Mouse (Mus musculus) limb, embryonic 11.5 days (tissue): ENCODE results near the gene Gm3448. TPM values are rescaled to one million over a fixed set of nuclear protein-coding genes. Genes with fewer than 3 reads are reported as not detected.
"Not testable (repeated sequence)": the region's sequence is repeated elsewhere in the genome, so short reads cannot be mapped to it uniquely, and the experiment has no call there.

Experiments used
- ATAC-seq: fragments of 200-750 bp; cut with Nextera tagmentation; 2 replicates; pipeline ENCODE4 v1.8.0; 2017; ENCODE audit warnings: low read depth; ENCODE audit not compliant: insufficient number of reproducible peaks, low FRiP score, low TSS enrichment
- DNase-seq: peaks from one replicate; pipeline ENCODE4 v3.0.0-alpha.2; 2015; ENCODE audit warnings: low spot score
- H3K27ac ChIP-seq: fragments of 300-500 bp; sonication (generic); replicated peaks from 2 replicates; pipeline ENCODE4 v1.5.1; 2014; ENCODE audit warnings: low read depth, mild to moderate bottlenecking, low read length
- H3K27me3 ChIP-seq: fragments of 300-500 bp; sonication (generic); 2 replicates; pipeline ENCODE4 v1.6.1; 2014; ENCODE audit warnings: mild to moderate bottlenecking, low read length, mixed read lengths; ENCODE audit not compliant: control insufficient read depth, insufficient read depth
- H3K36me3 ChIP-seq: fragments of 300-500 bp; sonication (generic); 2 replicates; pipeline ENCODE4 v1.6.1; 2014; ENCODE audit warnings: mild to moderate bottlenecking, low read length, moderate library complexity, mixed read lengths; ENCODE audit not compliant: control insufficient read depth, insufficient read depth
- H3K4me1 ChIP-seq: fragments of 300-500 bp; sonication (generic); 2 replicates; pipeline ENCODE4 v1.6.1; 2014; ENCODE audit warnings: low read length, mixed read lengths; ENCODE audit not compliant: control insufficient read depth, insufficient read depth
- H3K4me2 ChIP-seq: fragments of 300-500 bp; sonication (generic); 2 replicates; pipeline ENCODE4 v1.6.1; 2014; ENCODE audit warnings: low read depth, mild to moderate bottlenecking, moderate library complexity; ENCODE audit not compliant: severe bottlenecking
- H3K4me3 ChIP-seq: fragments of 300-500 bp; sonication (generic); 2 replicates; pipeline ENCODE4 v1.5.1; 2014; ENCODE audit warnings: low read depth, low read length
- H3K9ac ChIP-seq: fragments of 300-500 bp; sonication (generic); 2 replicates; pipeline ENCODE4 v1.6.1; 2014; ENCODE audit warnings: mild to moderate bottlenecking, low read length
- H3K9me3 ChIP-seq: fragments of 300-500 bp; sonication (generic); 2 replicates; pipeline ENCODE4 v1.6.1; 2016; ENCODE audit warnings: low read length; ENCODE audit not compliant: control insufficient read depth
- WGBS: fragments of 180-500 bp; shearing (Covaris S2); extraction: QIAGEN DNeasy Blood & Tissue Kit; methylation state at CpG from one replicate; pipeline ENCODE4 v1.1.7; 2014; 5-methylcytosine and 5-hydroxymethylcytosine counted together
- polyA plus RNA-seq: library from polyadenylated mRNA; unstranded; fragments of >200 nt; fragmentation: Nextera tagmentation; extraction: Ambion mirVana; gene quantifications from 2 replicates; pipeline ENCODE4 v1.2.1, GENCODE M21; 2014

Gene Gm3448
- polyA plus RNA-seq = 2.5 and 3.2 TPM in 2 replicates

DNA sequence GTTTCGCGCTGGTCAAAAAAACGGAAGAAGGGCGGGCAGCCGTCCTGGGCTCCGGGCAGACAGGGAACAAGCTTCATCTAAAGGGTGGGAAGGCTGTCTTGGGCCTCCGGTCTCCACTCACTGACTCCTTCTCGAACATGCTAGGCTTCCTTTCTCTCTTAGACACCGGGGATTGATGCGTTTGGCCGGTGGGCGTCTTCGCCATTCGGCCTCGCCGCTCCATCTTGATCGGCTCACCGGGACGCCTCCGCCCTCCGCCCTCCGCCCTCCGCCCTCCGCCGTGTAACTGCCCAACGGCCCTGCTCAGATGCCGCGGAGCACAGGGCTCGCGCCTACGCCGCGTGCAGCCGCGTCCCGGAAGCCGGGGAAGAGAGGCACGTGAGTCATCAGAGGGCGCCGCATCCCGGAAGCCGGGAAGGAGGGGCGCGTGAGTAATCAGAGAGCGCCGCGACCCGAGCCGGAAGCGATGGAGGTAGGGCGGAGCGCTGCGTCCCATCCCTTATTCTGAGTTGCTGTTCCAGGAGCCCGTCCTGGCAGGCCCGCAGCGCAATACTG is at the start of gene Gm3448, which contains the start of the genes Ermard and Tcte3:
TSS of gene Gm3448 (minus strand) at position 363 of the 555 bp plus-strand sequence.
TSS of gene Ermard (plus strand) at position 34 of the 555 bp plus-strand sequence.
TSS of gene Tcte3 (minus strand) at position 314 of the 555 bp plus-strand sequence.
- H3K27ac ChIP-seq, H3K4me2 ChIP-seq, H3K27me3 ChIP-seq, H3K4me1 ChIP-seq, DNase-seq, H3K9me3 ChIP-seq, H3K36me3 ChIP-seq, H3K9ac ChIP-seq, H3K4me3 ChIP-seq: not testable (repeated sequence)
- peak; percentile 95 for ATAC-seq
- WGBS = 0% methylated on average over 2 of the region's 56 CpGs

DNA sequence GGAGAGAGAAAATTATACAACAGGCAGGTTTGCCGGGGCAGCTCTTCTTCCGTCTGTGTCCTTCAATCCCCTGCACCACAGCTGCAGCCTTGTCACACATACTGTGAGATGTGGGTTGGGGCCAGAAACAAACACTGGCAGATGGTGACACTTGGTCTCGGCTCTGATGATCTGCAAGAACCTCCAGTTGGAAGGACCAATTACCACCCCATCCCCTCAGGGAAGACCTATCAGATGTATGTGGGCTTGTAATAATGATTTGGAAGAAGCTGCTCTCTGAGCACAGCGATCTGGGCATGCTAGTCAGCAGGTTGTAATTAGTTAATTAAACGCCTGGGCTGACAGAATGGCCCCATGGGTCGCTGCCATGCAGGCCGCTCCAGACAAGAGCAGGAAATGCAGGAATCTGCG is 47.3 kb upstream of the Gm3448 start:
- no peak overlapping the region for H3K27ac ChIP-seq
- peak; percentile 32 for DNase-seq
- no peak overlapping the region for H3K4me2 ChIP-seq
- H3K9me3 ChIP-seq = no peaks in the 10 kb centered on the region
- no peak for ATAC-seq
- no peak overlapping the region for H3K4me3 ChIP-seq
- H3K4me1 ChIP-seq = peaks cover 15% of the 10 kb centered on the region
- H3K9ac ChIP-seq = no peak overlapping the region
- H3K27me3 ChIP-seq = no peaks in the 10 kb centered on the region
- no peaks in the 10 kb centered on the region for H3K36me3 ChIP-seq
- WGBS = 10% methylated on average over 8 of the region's 8 CpGs

DNA sequence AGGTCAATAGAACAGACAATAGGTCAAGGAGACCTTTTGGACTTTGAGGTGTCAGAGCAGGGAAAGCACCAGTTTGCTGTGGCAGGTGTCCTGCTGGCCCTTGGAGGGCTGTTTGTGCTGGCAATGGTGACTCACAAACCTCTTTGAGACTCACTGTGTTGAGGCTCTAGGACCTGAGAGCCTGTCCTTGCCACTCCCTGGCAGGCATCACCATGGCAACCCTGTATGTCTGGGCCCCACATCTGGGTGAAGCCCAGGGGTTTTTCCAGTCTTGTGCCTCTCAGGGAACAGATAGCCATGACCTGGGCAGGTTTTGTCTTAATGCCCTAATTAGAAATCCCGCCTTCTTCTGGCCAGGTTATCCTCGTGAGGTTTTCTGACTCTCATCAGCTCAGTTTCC is 46.8 kb upstream of the Gm3448 start:
- no peaks in the 10 kb centered on the region for H3K9me3 ChIP-seq
- DNase-seq (no peak), ATAC-seq (no peak; the same call in 1 of the 2 replicates)
- H3K4me3 ChIP-seq = no peak overlapping the region
- no peaks in the 10 kb centered on the region for H3K36me3 ChIP-seq
- no peak overlapping the region for H3K9ac ChIP-seq
- H3K4me2 ChIP-seq = no peak overlapping the region
- H3K27me3 ChIP-seq = no peaks in the 10 kb centered on the region
- H3K27ac ChIP-seq = no peak overlapping the region
- H3K4me1 ChIP-seq = peaks cover 15% of the 10 kb centered on the region
- 26% methylated on average over 2 of the region's 2 CpGs for WGBS

DNA sequence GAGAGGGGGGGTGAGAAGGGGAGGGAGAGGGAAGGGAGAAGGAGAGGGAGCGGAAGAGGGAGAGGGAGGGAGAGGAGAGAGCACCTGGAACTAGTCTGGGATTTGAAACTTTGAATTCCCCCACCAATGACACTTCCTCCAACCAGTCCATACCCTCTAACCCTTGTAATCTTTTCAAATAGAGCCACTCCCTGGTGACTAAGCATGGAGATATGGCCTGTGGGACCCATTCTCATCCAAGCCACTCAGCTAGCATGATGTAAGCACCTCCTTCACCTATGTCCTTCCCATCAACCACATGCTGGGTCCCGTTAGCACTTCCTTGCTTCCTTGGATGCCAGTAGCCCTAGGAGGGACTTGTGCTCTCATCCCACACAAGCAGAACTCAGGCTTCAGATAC is 43.7 kb upstream of the Gm3448 start:
- Histone ChIP-seq H3K9ac (no peak overlapping the region), H3K4me2 (no peak overlapping the region), H3K27me3 (no peaks in the 10 kb centered on the region), H3K9me3 (no peaks in the 10 kb centered on the region), H3K27ac (no peak overlapping the region), H3K36me3 (no peaks in the 10 kb centered on the region), H3K4me3 (no peak overlapping the region), H3K4me1 (peaks cover 15% of the 10 kb centered on the region)
- no peak for ATAC-seq
- DNase-seq = no peak
- 79% methylated on average over 2 of the region's 2 CpGs for WGBS

DNA sequence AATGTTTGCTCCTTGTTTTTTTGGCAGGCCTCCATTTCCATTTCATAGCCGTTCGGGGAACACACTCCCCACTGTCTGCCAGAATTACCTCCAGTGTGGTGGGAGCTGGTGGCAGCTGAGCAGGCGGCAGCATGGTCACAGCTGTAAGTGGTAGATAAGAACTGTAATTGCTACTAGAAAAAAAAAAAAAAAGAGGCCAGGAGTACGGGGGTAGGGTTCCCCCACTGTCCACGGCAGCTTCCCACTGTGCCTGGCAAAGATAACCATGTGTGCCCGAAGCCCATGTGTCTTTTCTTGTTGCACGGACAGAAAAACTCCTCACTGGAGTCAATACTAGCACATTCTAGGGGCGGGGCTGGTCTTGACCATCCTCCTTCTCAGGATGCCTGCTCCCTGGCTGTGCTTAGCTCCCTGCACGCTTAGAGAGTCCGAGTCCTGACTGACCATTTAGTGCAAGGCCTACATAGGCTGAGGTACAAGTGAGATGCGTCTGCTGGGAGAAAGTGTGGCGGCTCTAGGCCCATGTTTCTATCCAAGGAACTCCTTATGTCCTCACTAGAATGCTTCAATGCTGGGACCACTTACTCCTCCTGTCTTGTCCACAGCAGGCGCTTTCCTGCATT is 43.0 kb upstream of the Gm3448 start:
- Histone ChIP-seq H3K4me3 (no peak overlapping the region), H3K36me3 (no peaks in the 10 kb centered on the region), H3K27ac (0 out of 2 replicates have a peak overlapping the region, but pooled peaks have one; percentile 8), H3K4me1 (peaks cover 15% of the 10 kb centered on the region), H3K27me3 (no peaks in the 10 kb centered on the region), H3K9ac (no peak overlapping the region), H3K9me3 (no peaks in the 10 kb centered on the region), H3K4me2 (no peak overlapping the region)
- ATAC-seq = no peak
- 68% methylated on average over 13 of the region's 13 CpGs for WGBS
- no peak for DNase-seq

DNA sequence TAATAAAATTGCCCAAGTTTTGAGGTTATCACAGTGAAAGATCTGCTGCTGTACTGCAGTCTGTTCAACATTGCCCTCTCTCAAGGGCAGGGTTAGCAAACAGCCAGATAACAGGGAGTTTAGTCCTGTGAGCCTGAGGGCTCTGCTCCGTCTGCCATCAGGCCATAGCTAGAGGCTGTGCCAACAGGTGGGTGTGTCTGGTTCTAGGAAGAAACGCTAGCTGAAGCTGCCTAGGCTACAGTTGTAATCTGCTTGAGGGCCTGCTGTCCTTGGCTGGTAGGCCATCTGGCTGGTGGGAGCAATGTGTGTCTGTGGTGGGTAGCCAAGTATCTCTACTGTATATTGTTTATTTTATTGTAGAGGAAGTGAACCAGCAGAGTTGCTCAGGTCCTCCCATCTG is 36.2 kb upstream of the Gm3448 start:
- no peaks in the 10 kb centered on the region for H3K9me3 ChIP-seq
- H3K4me2 ChIP-seq = no peak overlapping the region
- no peak overlapping the region for H3K9ac ChIP-seq
- no peak for ATAC-seq
- H3K27me3 ChIP-seq = no peaks in the 10 kb centered on the region
- 55% methylated on average over 2 of the region's 2 CpGs for WGBS
- H3K4me1 ChIP-seq = no peaks in the 10 kb centered on the region
- no peak overlapping the region for H3K27ac ChIP-seq
- no peak overlapping the region for H3K4me3 ChIP-seq
- no peak for DNase-seq
- H3K36me3 ChIP-seq = no peaks in the 10 kb centered on the region

DNA sequence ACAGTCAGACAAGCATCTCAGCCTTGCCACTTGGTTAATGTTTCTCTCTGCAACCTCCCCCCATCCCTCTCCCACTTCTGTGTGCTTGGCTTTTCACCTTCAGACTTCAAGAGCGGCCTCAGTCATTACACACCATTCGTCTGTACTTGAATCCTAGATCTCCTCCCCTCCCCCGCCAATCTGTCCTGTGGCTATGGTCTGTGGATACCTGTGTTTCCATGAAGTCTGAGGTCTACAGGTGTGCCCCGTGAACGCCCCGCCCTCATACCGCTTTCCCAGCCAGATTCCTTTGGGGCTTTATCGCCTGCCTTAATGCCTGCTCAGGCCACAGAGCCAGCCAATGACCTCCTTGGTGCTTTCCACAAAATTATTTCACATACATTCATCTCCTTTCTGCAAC is 33.7 kb upstream of the Gm3448 start:
- Histone ChIP-seq H3K36me3 (no peaks in the 10 kb centered on the region), H3K4me1 (no peaks in the 10 kb centered on the region), H3K9ac (no peak overlapping the region), H3K4me2 (no peak overlapping the region), H3K4me3 (no peak overlapping the region), H3K27me3 (no peaks in the 10 kb centered on the region), H3K27ac (no peak overlapping the region), H3K9me3 (no peaks in the 10 kb centered on the region)
- no peak for ATAC-seq
- no peak for DNase-seq
- 79% methylated on average over 8 of the region's 8 CpGs for WGBS

DNA sequence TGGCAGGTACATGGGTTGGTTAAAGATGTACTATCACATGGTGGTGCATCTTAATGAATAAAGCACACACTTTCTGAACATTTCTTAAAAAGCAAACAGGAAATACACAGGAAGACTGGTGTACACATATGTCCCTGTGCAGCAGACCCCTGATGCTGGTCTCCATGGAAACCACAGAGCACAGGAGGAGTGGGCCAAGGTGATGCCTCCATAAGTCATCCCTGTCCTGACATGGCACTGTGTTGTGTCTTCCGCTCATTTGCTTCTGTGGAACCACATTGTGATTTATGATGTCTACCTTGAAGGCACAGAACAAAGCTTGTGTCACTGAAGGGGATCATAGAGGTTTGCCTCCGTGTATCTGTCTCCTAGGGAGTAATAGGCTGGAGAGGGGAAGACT is 30.9 kb upstream of the Gm3448 start:
- no peak overlapping the region for H3K4me3 ChIP-seq
- H3K27ac ChIP-seq = no peak overlapping the region
- no peak overlapping the region for H3K4me2 ChIP-seq
- WGBS = 70% methylated on average over 2 of the region's 2 CpGs
- H3K36me3 ChIP-seq = no peaks in the 10 kb centered on the region
- H3K4me1 ChIP-seq = no peaks in the 10 kb centered on the region
- H3K27me3 ChIP-seq = no peaks in the 10 kb centered on the region
- H3K9me3 ChIP-seq = no peaks in the 10 kb centered on the region
- no peak for DNase-seq
- no peak overlapping the region for H3K9ac ChIP-seq
- ATAC-seq = no peak
